Mouse (Mus musculus) liver, embryonic 13.5 days (tissue): ENCODE results near the gene Hes1. TPM values are rescaled to one million over a fixed set of nuclear protein-coding genes. Genes with fewer than 3 reads are reported as not detected.
A peak's percentile ranks its signal among the peaks of the same experiment; 100 is the strongest.

Experiments
- ATAC-seq: fragments of 200-750 bp; cut with Nextera tagmentation; 2 replicates; pipeline ENCODE4 v1.8.0; 2017; ENCODE audit warnings: low read depth, mild to moderate bottlenecking, moderate number of reproducible peaks, moderate library complexity
- DNase-seq: peaks from one replicate; pipeline ENCODE4 v3.0.0; 2022
- H3K27ac ChIP-seq: fragments of 300-500 bp; sonication (generic); 2 replicates; pipeline ENCODE4 v1.5.1; 2015; ENCODE audit warnings: moderate library complexity, mild to moderate bottlenecking, inconsistent platforms
- H3K27me3 ChIP-seq: fragments of 300-500 bp; sonication (generic); 2 replicates; pipeline ENCODE4 v1.6.1; 2015; ENCODE audit warnings: mild to moderate bottlenecking, inconsistent platforms
- H3K36me3 ChIP-seq: fragments of 300-500 bp; sonication (generic); 2 replicates; pipeline ENCODE4 v1.6.1; 2015; ENCODE audit warnings: mild to moderate bottlenecking, inconsistent platforms
- H3K4me1 ChIP-seq: fragments of 300-500 bp; sonication (generic); replicated peaks from 2 replicates; pipeline ENCODE4 v1.6.1; 2015; ENCODE audit warnings: inconsistent platforms
- H3K4me2 ChIP-seq: fragments of 300-500 bp; sonication (generic); 2 replicates; pipeline ENCODE4 v1.6.1; 2015; ENCODE audit warnings: inconsistent platforms, mild to moderate bottlenecking, moderate library complexity
- H3K4me3 ChIP-seq: fragments of 300-500 bp; sonication (generic); replicated peaks from 2 replicates; pipeline ENCODE4 v1.5.1; 2015; ENCODE audit warnings: mild to moderate bottlenecking, inconsistent platforms
- H3K9ac ChIP-seq: fragments of 300-500 bp; sonication (generic); 2 replicates; pipeline ENCODE4 v1.6.1; 2015; ENCODE audit warnings: mild to moderate bottlenecking, inconsistent platforms
- H3K9me3 ChIP-seq: fragments of 300-500 bp; sonication (generic); replicated peaks from 2 replicates; pipeline ENCODE4 v1.6.1; 2016; ENCODE audit warnings: inconsistent platforms
- WGBS: fragments of 180-500 bp; shearing (Covaris S2); methylation state at CpG from one replicate; pipeline ENCODE4 v1.1.7; 2015; ENCODE audit not compliant: insufficient replicate concordance; 5-methylcytosine and 5-hydroxymethylcytosine counted together
- polyA plus RNA-seq: library from polyadenylated mRNA; unstranded; fragments of >200 nt; fragmentation: Nextera tagmentation; extraction: Ambion mirVana; gene quantifications from 2 replicates; pipeline ENCODE4 v1.2.1, GENCODE M21; 2015

The Hes1 gene
- polyA plus RNA-seq, 1 experiment from 2014 or later, result 5.9 TPM

DNA sequence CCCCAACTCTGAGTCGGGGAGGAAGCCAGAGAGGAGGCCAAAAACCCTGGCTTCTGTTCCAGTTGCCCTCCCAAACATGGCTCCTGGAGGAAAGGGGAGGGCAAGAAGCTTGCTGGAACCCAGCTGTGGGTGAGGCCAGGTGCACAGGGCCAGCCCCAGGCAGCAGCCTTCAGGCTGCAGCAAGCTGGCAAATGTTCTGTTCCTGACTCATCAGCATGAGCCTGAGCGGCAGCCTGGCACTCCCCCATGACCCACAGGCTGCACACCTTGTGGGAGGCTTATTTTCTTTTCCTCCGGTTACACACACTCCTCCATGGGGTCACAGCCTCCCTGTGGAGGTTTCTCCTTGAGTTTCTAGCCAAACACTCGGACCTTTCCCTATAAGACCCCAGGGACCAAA is 30.2 kb upstream of the Hes1 start:
- H3K27me3 ChIP-seq, result 0 out of 2 replicates have a peak, but pooled peaks cover 7% of the 10 kb centered on the region
- DNase-seq, result no peak
- ATAC-seq, result no peak
- no peak overlapping the region for H3K4me3 ChIP-seq
- no peaks in the 10 kb centered on the region for H3K9me3 ChIP-seq
- peaks cover 32% of the 10 kb centered on the region for H3K4me1 ChIP-seq
- H3K4me2 ChIP-seq, result no peak overlapping the region
- H3K36me3 ChIP-seq, result no peaks in the 10 kb centered on the region
- H3K27ac ChIP-seq, result no peak overlapping the region
- 46% methylated on average over 4 of the region's 4 CpGs for WGBS
- no peak overlapping the region for H3K9ac ChIP-seq

DNA sequence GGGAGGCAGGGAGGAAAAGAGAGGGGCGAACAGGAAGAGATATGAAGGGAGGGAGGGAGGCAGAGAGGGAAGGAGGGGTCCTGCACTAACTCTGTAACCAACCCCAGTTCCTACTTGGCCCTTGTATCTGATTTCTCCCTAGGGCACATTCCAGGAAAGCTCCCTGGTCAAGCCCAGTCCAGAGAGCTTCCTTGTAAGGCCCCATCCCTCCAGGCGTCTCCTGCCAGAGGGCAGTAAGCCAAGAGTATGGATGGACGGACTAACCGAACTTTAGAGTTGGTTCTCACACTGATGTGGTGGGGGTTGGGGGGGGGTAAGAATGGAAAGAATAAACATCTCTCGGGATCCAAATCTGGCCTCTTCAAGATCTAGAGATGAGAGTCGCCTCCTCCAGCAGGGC is 29.7 kb upstream of the Hes1 start:
- H3K27me3 ChIP-seq, result 0 out of 2 replicates have a peak, but pooled peaks cover 7% of the 10 kb centered on the region
- H3K4me3 ChIP-seq, result no peak overlapping the region
- 55% methylated on average over 6 of the region's 6 CpGs for WGBS
- no peak for DNase-seq
- H3K9me3 ChIP-seq, result no peaks in the 10 kb centered on the region
- no peak for ATAC-seq
- no peak overlapping the region for H3K4me2 ChIP-seq
- H3K27ac ChIP-seq, result no peak overlapping the region
- H3K9ac ChIP-seq, result no peak overlapping the region
- no peaks in the 10 kb centered on the region for H3K36me3 ChIP-seq
- H3K4me1 ChIP-seq, result peaks cover 37% of the 10 kb centered on the region

DNA sequence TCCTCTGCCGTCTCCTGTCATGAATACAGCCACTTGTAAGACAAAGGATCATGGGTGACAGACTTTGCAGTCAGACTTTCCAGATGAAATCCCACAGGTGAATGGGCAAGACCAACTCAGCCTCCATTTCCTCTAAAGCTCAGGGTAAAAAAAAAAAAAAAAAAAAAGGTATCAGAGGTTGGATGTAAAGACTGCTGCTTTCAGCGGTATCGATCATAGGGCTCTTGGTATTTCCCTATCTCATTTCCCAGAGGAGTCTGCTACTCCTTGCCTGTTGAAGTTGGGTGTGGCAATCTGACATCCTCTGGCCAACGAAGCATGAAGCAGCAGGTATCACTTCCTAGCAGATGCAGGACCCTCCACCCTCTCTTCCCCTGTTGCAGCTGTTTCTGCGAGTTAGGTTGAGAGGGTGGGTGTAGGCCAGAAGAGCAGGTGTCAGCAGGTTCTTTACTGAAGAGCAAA is 29.2 kb upstream of the Hes1 start:
- peak; percentile 46 for ATAC-seq

DNA sequence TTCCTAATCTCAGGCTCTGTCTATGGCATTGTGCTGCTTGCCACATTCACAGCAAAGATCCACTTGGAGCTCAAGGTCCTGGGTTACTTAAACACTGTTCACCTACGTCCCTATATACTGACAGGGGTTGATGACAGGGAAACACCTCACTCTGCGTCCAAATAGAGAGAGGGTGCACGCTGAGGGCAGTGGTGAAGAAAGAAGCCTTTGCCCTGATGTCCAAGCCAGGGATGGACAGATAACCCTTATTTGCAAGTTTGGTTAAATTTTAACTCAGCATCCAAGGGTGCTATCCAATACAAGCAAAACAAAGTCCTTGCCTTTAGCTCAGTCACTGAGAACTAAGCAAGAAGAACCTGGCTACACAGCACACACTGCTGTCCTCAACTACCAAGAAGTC is 28.1 kb upstream of the Hes1 start:
- WGBS, result 60% methylated on average over 3 of the region's 3 CpGs
- Histone ChIP-seq H3K9me3 (no peaks in the 10 kb centered on the region), H3K4me1 (peaks cover 39% of the 10 kb centered on the region), H3K27ac (peak overlapping the region; percentile 61), H3K27me3 (0 out of 2 replicates have a peak, but pooled peaks cover 11% of the 10 kb centered on the region), H3K36me3 (no peaks in the 10 kb centered on the region), H3K4me3 (no peak overlapping the region), H3K9ac (no peak overlapping the region), H3K4me2 (no peak overlapping the region)
- ATAC-seq, result peak; percentile 76
- DNase-seq, result no peak

More for the DNA sequence above, 29.2 kb upstream of the Hes1 start:
- H3K4me2 ChIP-seq, result no peak overlapping the region
- peak overlapping the region; percentile 61; the same call in 1 of the 2 replicates for H3K27ac ChIP-seq
- DNase-seq, result peak; percentile 10
- H3K9ac ChIP-seq, result no peak overlapping the region
- no peaks in the 10 kb centered on the region for H3K9me3 ChIP-seq
- 29% methylated on average over 5 of the region's 5 CpGs for WGBS
- H3K36me3 ChIP-seq, result no peaks in the 10 kb centered on the region
- peaks cover 39% of the 10 kb centered on the region for H3K4me1 ChIP-seq
- H3K4me3 ChIP-seq, result no peak overlapping the region
- H3K27me3 ChIP-seq, result 0 out of 2 replicates have a peak, but pooled peaks cover 7% of the 10 kb centered on the region

DNA sequence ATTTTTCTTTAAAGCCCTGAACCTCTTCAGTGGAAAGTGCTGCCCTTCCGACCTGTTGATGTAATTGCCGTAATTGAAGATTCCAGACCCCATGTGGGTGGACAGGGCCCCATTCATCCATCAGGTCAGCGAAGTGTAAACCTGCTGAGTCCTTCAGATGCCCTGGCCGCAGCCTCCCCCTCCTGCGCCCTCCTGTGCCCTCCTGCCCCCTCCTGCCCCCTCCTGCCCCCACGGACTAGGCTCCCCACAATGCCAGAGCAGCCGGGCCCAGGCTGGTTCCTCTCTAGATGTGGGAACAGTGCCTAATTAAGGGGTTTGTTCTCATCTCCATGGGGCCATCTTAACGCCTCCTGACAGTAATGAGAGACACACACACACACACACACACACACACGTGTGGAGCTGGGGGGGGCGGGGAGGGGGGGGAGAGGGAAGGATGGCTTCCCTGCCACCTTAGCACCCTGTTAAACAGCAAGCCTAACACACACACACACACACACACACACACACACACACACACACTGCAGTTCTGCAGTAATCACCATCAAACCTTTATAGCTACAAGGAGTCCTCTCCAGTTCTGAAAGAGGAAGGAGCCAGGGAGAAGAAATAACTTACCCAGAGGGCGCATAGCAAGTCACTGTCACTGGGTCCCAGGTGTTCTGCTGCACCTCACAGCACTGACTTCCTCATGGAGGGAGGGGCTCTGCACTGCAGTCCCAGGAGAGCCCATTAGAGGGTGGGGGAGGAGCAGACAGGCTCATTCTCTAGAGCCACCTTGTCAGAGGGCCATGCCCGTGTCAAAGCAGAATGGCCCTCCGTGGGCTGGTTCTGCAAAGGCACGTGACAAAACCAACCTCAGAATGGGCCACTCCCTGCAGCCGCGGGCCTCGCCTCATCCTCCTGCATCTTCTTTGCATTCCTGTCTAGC is 25.3 kb upstream of the Hes1 start:
- H3K9ac ChIP-seq, result no peak overlapping the region
- H3K4me3 ChIP-seq, result no peak overlapping the region
- H3K4me1 ChIP-seq, result peaks cover 38% of the 10 kb centered on the region
- ATAC-seq (no peak), DNase-seq (no peak)
- H3K36me3 ChIP-seq, result no peaks in the 10 kb centered on the region
- 0 out of 2 replicates have a peak, but pooled peaks cover 11% of the 10 kb centered on the region for H3K27me3 ChIP-seq
- H3K9me3 ChIP-seq, result no peaks in the 10 kb centered on the region
- no peak overlapping the region for H3K27ac ChIP-seq
- 27% methylated on average over 15 of the region's 17 CpGs for WGBS
- H3K4me2 ChIP-seq, result no peak overlapping the region

DNA sequence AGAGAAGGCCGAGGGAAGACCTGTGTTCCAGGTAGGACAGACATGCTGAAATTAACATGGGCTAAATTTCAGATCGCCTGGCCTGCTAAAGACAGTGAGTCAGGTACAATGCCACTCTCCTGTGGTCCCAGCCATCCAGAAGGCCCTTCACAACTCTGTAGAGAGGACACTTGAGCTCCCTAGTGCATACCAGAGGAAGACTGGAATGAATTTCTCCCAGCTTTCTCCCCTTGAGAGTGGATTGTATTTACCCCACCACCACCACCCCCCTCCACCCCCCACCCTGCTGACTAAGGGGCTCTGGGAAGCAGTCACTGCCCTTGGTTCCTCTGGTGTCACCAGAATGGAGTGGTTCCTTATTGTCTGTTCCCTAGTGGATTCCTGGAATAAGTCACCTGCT is 24.3 kb upstream of the Hes1 start:
- WGBS, result 50% methylated on average over 2 of the region's 2 CpGs

DNA sequence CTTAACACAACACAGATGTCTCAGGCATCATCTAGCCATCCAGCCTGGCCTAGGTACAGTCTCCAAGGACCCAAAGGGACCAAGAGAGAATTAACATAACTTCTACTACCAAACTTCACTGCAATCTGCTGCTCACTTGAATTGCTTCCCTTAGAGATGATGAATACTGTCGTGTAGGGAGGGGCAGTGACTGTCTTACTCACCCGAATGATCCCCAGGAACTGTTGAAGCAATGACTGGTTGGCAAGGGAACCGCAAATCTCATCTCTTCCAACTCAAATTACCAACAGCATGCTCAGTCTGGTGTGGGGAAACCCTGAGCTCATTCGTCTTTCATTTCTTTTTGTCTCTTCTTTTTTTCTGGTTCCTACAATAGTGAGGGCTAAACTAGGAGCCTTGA is 21.3 kb upstream of the Hes1 start:
- ATAC-seq, result no peak
- WGBS, result 55% methylated on average over 4 of the region's 4 CpGs

More for the DNA sequence above, 24.3 kb upstream of the Hes1 start:
- DNase-seq (no peak), ATAC-seq (no peak)
- Histone ChIP-seq H3K9ac (no peak overlapping the region), H3K4me3 (no peak overlapping the region), H3K9me3 (no peaks in the 10 kb centered on the region), H3K36me3 (no peaks in the 10 kb centered on the region), H3K27ac (no peak overlapping the region), H3K4me1 (peaks cover 29% of the 10 kb centered on the region), H3K27me3 (0 out of 2 replicates have a peak, but pooled peaks cover 11% of the 10 kb centered on the region), H3K4me2 (no peak overlapping the region)

DNA sequence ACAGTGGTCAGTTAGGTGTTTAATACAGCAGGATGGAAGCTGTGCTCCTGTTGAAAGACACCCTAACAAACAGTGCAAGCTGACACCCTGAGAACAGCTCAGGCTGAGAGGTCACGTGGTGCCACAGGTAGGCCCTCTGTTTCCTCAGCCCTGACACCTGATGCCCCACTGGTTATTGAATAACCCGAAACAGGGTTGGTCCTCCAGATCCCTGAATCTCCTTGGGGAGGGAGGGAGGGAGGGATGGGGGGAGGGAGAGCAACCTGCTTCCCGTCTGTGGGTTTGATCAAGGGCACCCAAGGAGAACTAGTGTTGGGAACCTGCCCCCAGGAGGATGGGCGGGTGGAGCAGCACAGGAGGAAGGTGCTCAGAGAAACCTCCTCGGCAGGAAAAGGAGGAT is 18.6 kb upstream of the Hes1 start:
- H3K9ac ChIP-seq, result no peak overlapping the region
- H3K36me3 ChIP-seq, result no peaks in the 10 kb centered on the region
- H3K4me1 ChIP-seq, result 0 out of 2 replicates have a peak, but pooled peaks cover 11% of the 10 kb centered on the region
- peak; percentile 67 for ATAC-seq
- no peaks in the 10 kb centered on the region for H3K9me3 ChIP-seq
- no peak overlapping the region for H3K4me2 ChIP-seq
- H3K4me3 ChIP-seq, result no peak overlapping the region
- peaks cover 14% of the 10 kb centered on the region; the same call in 1 of the 2 replicates for H3K27me3 ChIP-seq
- no peak overlapping the region for H3K27ac ChIP-seq
- 28% methylated on average over 5 of the region's 5 CpGs for WGBS
- no peak for DNase-seq

More for the DNA sequence above, 21.3 kb upstream of the Hes1 start:
- H3K27me3 ChIP-seq, result peaks cover 15% of the 10 kb centered on the region; the same call in 1 of the 2 replicates
- DNase-seq, result no peak
- H3K27ac ChIP-seq, result no peak overlapping the region
- no peak overlapping the region for H3K4me2 ChIP-seq
- peaks cover 18% of the 10 kb centered on the region for H3K4me1 ChIP-seq
- H3K9me3 ChIP-seq, result no peaks in the 10 kb centered on the region
- H3K4me3 ChIP-seq, result no peak overlapping the region
- H3K36me3 ChIP-seq, result no peaks in the 10 kb centered on the region
- H3K9ac ChIP-seq, result no peak overlapping the region

DNA sequence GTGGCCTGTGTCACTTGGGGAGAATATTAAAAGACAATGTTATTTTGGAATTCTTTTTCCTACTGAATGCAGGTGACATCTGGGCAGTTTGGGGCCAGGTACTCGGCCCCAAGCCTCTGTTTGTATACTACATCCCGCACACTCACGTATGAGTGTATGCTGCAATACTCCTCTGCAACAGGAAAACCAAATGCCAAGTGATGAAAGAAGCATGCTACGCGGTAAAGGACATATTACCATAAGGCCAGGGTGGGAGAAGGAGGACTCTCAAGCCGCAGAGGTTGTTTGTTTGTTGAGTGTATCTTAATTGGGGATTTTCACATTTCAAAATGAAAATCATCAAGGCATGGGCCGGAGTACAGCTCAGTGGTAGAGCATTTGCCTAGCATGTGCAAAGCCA is 17.2 kb upstream of the Hes1 start:
- Histone ChIP-seq H3K9ac (no peak overlapping the region), H3K27ac (no peak overlapping the region)
- 65% methylated on average over 7 of the region's 7 CpGs for WGBS

DNA sequence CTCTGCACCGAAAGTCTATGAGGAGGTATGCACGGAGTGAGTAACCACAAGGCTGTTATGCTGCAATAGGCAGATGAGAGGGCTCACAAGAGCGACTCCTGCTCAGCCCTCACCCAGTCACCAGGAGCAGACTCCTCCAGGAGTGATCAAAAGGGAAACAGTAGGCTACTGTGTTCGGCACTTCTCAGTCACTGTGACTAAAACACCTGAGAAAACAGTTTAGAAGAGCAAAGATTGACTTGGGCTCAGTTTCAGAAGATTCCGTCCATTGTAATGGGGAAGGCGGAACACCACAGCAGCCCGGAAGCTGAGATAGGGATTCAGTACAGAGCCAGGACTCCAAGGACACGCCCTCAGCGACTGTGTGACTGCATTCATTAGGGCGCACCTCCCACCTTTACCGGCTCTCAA is 16.8 kb upstream of the Hes1 start:
- no peak for ATAC-seq
- DNase-seq, result no peak

More for the DNA sequence above, 17.2 kb upstream of the Hes1 start:
- H3K9me3 ChIP-seq, result no peaks in the 10 kb centered on the region
- no peak overlapping the region for H3K4me2 ChIP-seq
- ATAC-seq (no peak), DNase-seq (no peak)
- peaks cover 16% of the 10 kb centered on the region; the same call in 1 of the 2 replicates for H3K27me3 ChIP-seq
- peaks cover 21% of the 10 kb centered on the region; the same call in 1 of the 2 replicates for H3K4me1 ChIP-seq
- H3K36me3 ChIP-seq, result no peaks in the 10 kb centered on the region
- H3K4me3 ChIP-seq, result no peak overlapping the region

DNA sequence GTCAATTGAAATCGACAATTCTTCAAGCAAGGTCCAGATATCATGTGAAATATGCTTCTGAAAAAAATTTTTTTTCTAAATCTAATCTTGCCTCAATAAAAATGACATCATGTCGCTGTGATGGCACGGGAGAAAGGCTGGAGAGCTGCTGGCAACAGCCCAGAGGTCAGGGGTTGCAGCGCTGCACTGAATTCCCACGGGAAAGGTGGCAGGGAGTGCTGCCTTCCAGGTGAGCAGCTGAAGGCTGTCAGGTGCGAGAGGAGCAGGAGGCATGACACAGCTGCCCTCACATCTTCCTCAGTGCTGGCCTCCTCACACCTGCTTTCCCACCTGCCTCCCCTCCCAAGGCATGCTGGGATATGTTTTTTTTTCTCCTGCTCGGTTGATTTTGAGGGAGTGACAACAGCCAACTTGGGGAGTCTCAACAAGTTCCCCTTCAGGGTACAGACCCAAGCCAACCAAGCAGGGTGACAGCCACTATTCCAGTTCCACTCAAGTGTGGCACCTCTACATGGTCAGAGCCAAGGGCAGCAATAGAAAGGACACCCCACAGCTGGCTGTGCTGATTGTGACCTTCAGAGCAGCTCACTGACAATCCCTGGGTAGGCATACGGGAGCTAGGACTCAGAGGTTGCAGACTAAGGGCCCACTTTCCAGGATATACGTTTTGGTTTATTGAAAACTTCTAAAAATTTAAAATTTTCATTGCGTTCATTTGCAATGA is 13.3 kb upstream of the Hes1 start:
- Histone ChIP-seq H3K27ac (no peak overlapping the region), H3K27me3 (peaks cover 16% of the 10 kb centered on the region; the same call in 1 of the 2 replicates), H3K36me3 (no peaks in the 10 kb centered on the region), H3K9me3 (no peaks in the 10 kb centered on the region), H3K4me1 (peaks cover 39% of the 10 kb centered on the region; the same call in 1 of the 2 replicates), H3K4me3 (no peak overlapping the region), H3K9ac (no peak overlapping the region), H3K4me2 (no peak overlapping the region)
- ATAC-seq, result no peak
- WGBS, result 53% methylated on average over 10 of the region's 10 CpGs
- DNase-seq, result no peak

More for the DNA sequence above, 16.8 kb upstream of the Hes1 start:
- H3K27me3 ChIP-seq, result peaks cover 16% of the 10 kb centered on the region; the same call in 1 of the 2 replicates
- H3K9me3 ChIP-seq, result no peaks in the 10 kb centered on the region
- H3K4me1 ChIP-seq, result peaks cover 25% of the 10 kb centered on the region; the same call in 1 of the 2 replicates
- H3K9ac ChIP-seq, result no peak overlapping the region
- 38% methylated on average over 11 of the region's 11 CpGs for WGBS
- H3K4me2 ChIP-seq, result no peak overlapping the region
- H3K4me3 ChIP-seq, result no peak overlapping the region
- H3K36me3 ChIP-seq, result no peaks in the 10 kb centered on the region
- no peak overlapping the region for H3K27ac ChIP-seq
